Mouse (Mus musculus): ENCODE data around the gene Phf21b.
"Not testable (repeated sequence)": the region's sequence is repeated elsewhere in the genome, so short reads cannot be mapped to it uniquely, and the experiment has no call there.

The Phf21b gene

GRCm38 (mm10) chr15:84856006-84856995 lies at the start of gene Phf21b:
TSS of gene Phf21b (minus strand) at chr15:84856049.
- in situ Hi-C loops (cut with MboI): no loop called here

GRCm38 (mm10) chr15:84903843-84904385 lies 48.1 kb upstream of the Phf21b start:
- in situ Hi-C loops (cut with MboI): no loop called here

GRCm38 (mm10) chr15:84898077-84898476 lies 42.2 kb upstream of the Phf21b start:
- in situ Hi-C loops (cut with MboI): no loop called here

GRCm38 (mm10) chr15:84896664-84897063 lies 40.8 kb upstream of the Phf21b start:
- in situ Hi-C loops (cut with MboI): no loop called here

- in situ Hi-C loops (cut with MboI): not testable (repeated sequence)
Observed at GRCm38 (mm10) chr15:84896216-84896615, 40.4 kb upstream of the Phf21b start.

GRCm38 (mm10) chr15:84891658-84892057 lies 35.8 kb upstream of the Phf21b start:
- in situ Hi-C loops (cut with MboI): no loop called here

GRCm38 (mm10) chr15:84891246-84891645 lies 35.4 kb upstream of the Phf21b start:
- in situ Hi-C loops (cut with MboI): no loop called here

- in situ Hi-C loops (cut with MboI): no loop called here
Observed at GRCm38 (mm10) chr15:84888066-84888465, 32.2 kb upstream of the Phf21b start.

- in situ Hi-C loops (cut with MboI): no loop called here
Observed at GRCm38 (mm10) chr15:84877029-84877815, 21.4 kb upstream of the Phf21b start.

GRCm38 (mm10) chr15:84873867-84874266 lies 18.0 kb upstream of the Phf21b start:
- in situ Hi-C loops (cut with MboI): no loop called here

- in situ Hi-C loops (cut with MboI): no loop called here
Observed at GRCm38 (mm10) chr15:84873079-84873478, 17.2 kb upstream of the Phf21b start.

- in situ Hi-C loops (cut with MboI): no loop called here
Observed at GRCm38 (mm10) chr15:84871802-84872201, 16.0 kb upstream of the Phf21b start.

- in situ Hi-C loops (cut with MboI): no loop called here
Observed at GRCm38 (mm10) chr15:84861911-84862310, 6.1 kb upstream of the Phf21b start.

- in situ Hi-C loops (cut with MboI): no loop called here
Observed at GRCm38 (mm10) chr15:84857623-84858022, 1.8 kb upstream of the Phf21b start.

- in situ Hi-C loops (cut with MboI): no loop called here
Observed at GRCm38 (mm10) chr15:84854921-84855901, 638 bp downstream of the Phf21b start.

- in situ Hi-C loops (cut with MboI): no loop called here
Observed at GRCm38 (mm10) chr15:84854171-84854811, 1.6 kb downstream of the Phf21b start.

- in situ Hi-C loops (cut with MboI): no loop called here
Observed at GRCm38 (mm10) chr15:84853261-84854137, 2.4 kb downstream of the Phf21b start.

GRCm38 (mm10) chr15:84852457-84853070 lies 3.3 kb downstream of the Phf21b start:
- in situ Hi-C loops (cut with MboI): no loop called here

GRCm38 (mm10) chr15:84850321-84850720 lies 5.5 kb downstream of the Phf21b start:
- in situ Hi-C loops (cut with MboI): no loop called here
